Mouse (Mus musculus): ENCODE results near the gene Ccng2. TPM values are rescaled to one million over a fixed set of nuclear protein-coding genes. Genes with fewer than 3 reads are reported as not detected.

Ccng2 gene
- polyA plus RNA-seq, 1 experiment from 2014 or later, result 66.2 TPM

GRCm38 (mm10) chr5:93267851-93268606 is 972 bp downstream of the Ccng2 start:
- Histone ChIP-seq H3K27ac (ENCODE audit: low read length) (peak overlapping the region; percentile 96), H3K9ac (ENCODE audit: low read depth, low read length) (peak overlapping the region; percentile 99), H3K4me2 (ENCODE audit: low read length) (peak overlapping the region; percentile 50), H3K9me3 (replicated peaks; ENCODE audit: control insufficient read depth, low read length, poor library complexity, severe bottlenecking) (no peaks in the 10 kb centered on the region), H3K4me1 (ENCODE audit: control insufficient read depth, insufficient read depth, low read length) (peaks cover 20% of the 10 kb centered on the region), H3K27me3 (ENCODE audit: control insufficient read depth, insufficient read depth, low read depth, low read length) (no peaks in the 10 kb centered on the region), H3K36me3 (ENCODE audit: control insufficient read depth, insufficient read depth, low read length) (peaks cover 17% of the 10 kb centered on the region), H3K4me3 (ENCODE audit: low read depth, low read length) (peak overlapping the region; percentile 97)
- under 1% methylated on average over 48 of the region's 48 CpGs for WGBS
- peak; percentile 68 for ATAC-seq

- Histone ChIP-seq H3K27me3 (ENCODE audit: control insufficient read depth, insufficient read depth, low read depth, low read length) (no peaks in the 10 kb centered on the region), H3K9ac (ENCODE audit: low read depth, low read length) (0 out of 2 replicates have a peak overlapping the region, but pooled peaks have one; percentile 44), H3K4me3 (ENCODE audit: low read depth, low read length) (peak overlapping the region; percentile 11; the same call in 1 of the 2 replicates), H3K27ac (ENCODE audit: low read length) (no peak overlapping the region), H3K9me3 (replicated peaks; ENCODE audit: control insufficient read depth, low read length, poor library complexity, severe bottlenecking) (no peaks in the 10 kb centered on the region), H3K4me2 (ENCODE audit: low read length) (peak overlapping the region; percentile 50), H3K4me1 (ENCODE audit: control insufficient read depth, insufficient read depth, low read length) (peaks cover 20% of the 10 kb centered on the region), H3K36me3 (ENCODE audit: control insufficient read depth, insufficient read depth, low read length) (peaks cover 34% of the 10 kb centered on the region)
- ATAC-seq, result no peak
- WGBS, result 28% methylated on average over 7 of the region's 7 CpGs
Measured at GRCm38 (mm10) chr5:93270095-93270494, 3.0 kb downstream of the Ccng2 start.

- no peaks in the 10 kb centered on the region for H3K27me3 ChIP-seq (ENCODE audit: control insufficient read depth, insufficient read depth, low read depth, low read length)
- H3K4me1 ChIP-seq (ENCODE audit: control insufficient read depth, insufficient read depth, low read length), result peaks cover 20% of the 10 kb centered on the region
- H3K4me2 ChIP-seq (ENCODE audit: low read length), result no peak overlapping the region
- no peak overlapping the region for H3K27ac ChIP-seq (ENCODE audit: low read length)
- ATAC-seq, result no peak
- H3K4me3 ChIP-seq (ENCODE audit: low read depth, low read length), result no peak overlapping the region
- peaks cover 39% of the 10 kb centered on the region for H3K36me3 ChIP-seq (ENCODE audit: control insufficient read depth, insufficient read depth, low read length)
- no peaks in the 10 kb centered on the region for H3K9me3 ChIP-seq (replicated peaks; ENCODE audit: control insufficient read depth, low read length, poor library complexity, severe bottlenecking)
- H3K9ac ChIP-seq (ENCODE audit: low read depth, low read length), result no peak overlapping the region
- 95% methylated on average over 18 of the region's 18 CpGs for WGBS
Measured at GRCm38 (mm10) chr5:93270721-93271120, 3.7 kb downstream of the Ccng2 start.

GRCm38 (mm10) chr5:93282446-93283107 is 15.5 kb downstream of the Ccng2 start:
- H3K9me3 ChIP-seq (replicated peaks; ENCODE audit: control insufficient read depth, low read length, poor library complexity, severe bottlenecking), result no peaks in the 10 kb centered on the region
- no peak overlapping the region for H3K4me2 ChIP-seq (ENCODE audit: low read length)
- no peak overlapping the region for H3K9ac ChIP-seq (ENCODE audit: low read depth, low read length)
- ATAC-seq, result no peak
- no peak overlapping the region for H3K4me3 ChIP-seq (ENCODE audit: low read depth, low read length)
- H3K36me3 ChIP-seq (ENCODE audit: control insufficient read depth, insufficient read depth, low read length), result no peaks in the 10 kb centered on the region
- WGBS, result 73% methylated on average over 14 of the region's 14 CpGs
- H3K27ac ChIP-seq (ENCODE audit: low read length), result no peak overlapping the region
- no peaks in the 10 kb centered on the region for H3K4me1 ChIP-seq (ENCODE audit: control insufficient read depth, insufficient read depth, low read length)
- H3K27me3 ChIP-seq (ENCODE audit: control insufficient read depth, insufficient read depth, low read depth, low read length), result no peaks in the 10 kb centered on the region

- Histone ChIP-seq H3K36me3 (ENCODE audit: control insufficient read depth, insufficient read depth, low read length) (no peaks in the 10 kb centered on the region), H3K9me3 (replicated peaks; ENCODE audit: control insufficient read depth, low read length, poor library complexity, severe bottlenecking) (no peaks in the 10 kb centered on the region), H3K27me3 (ENCODE audit: control insufficient read depth, insufficient read depth, low read depth, low read length) (no peaks in the 10 kb centered on the region), H3K27ac (ENCODE audit: low read length) (no peak overlapping the region), H3K4me2 (ENCODE audit: low read length) (no peak overlapping the region), H3K4me1 (ENCODE audit: control insufficient read depth, insufficient read depth, low read length) (no peaks in the 10 kb centered on the region), H3K4me3 (ENCODE audit: low read depth, low read length) (no peak overlapping the region), H3K9ac (ENCODE audit: low read depth, low read length) (no peak overlapping the region)
- 87% methylated on average over 7 of the region's 7 CpGs for WGBS
- ATAC-seq, result no peak
Measured at GRCm38 (mm10) chr5:93283109-93283508, 16.1 kb downstream of the Ccng2 start.

- no peak overlapping the region for H3K27ac ChIP-seq (ENCODE audit: low read length)
- H3K4me2 ChIP-seq (ENCODE audit: low read length), result no peak overlapping the region
- H3K36me3 ChIP-seq (ENCODE audit: control insufficient read depth, insufficient read depth, low read length), result no peaks in the 10 kb centered on the region
- H3K27me3 ChIP-seq (ENCODE audit: control insufficient read depth, insufficient read depth, low read depth, low read length), result no peaks in the 10 kb centered on the region
- no peak overlapping the region for H3K9ac ChIP-seq (ENCODE audit: low read depth, low read length)
- ATAC-seq, result peak; percentile 76; the same call in 1 of the 2 replicates
- H3K4me1 ChIP-seq (ENCODE audit: control insufficient read depth, insufficient read depth, low read length), result no peaks in the 10 kb centered on the region
- no peak overlapping the region for H3K4me3 ChIP-seq (ENCODE audit: low read depth, low read length)
- H3K9me3 ChIP-seq (replicated peaks; ENCODE audit: control insufficient read depth, low read length, poor library complexity, severe bottlenecking), result no peaks in the 10 kb centered on the region
Measured at GRCm38 (mm10) chr5:93288553-93288952, 21.5 kb downstream of the Ccng2 start.

GRCm38 (mm10) chr5:93290282-93290681 is 23.2 kb downstream of the Ccng2 start:
- Histone ChIP-seq H3K9me3 (replicated peaks; ENCODE audit: control insufficient read depth, low read length, poor library complexity, severe bottlenecking) (no peaks in the 10 kb centered on the region), H3K4me2 (ENCODE audit: low read length) (no peak overlapping the region), H3K36me3 (ENCODE audit: control insufficient read depth, insufficient read depth, low read length) (no peaks in the 10 kb centered on the region), H3K9ac (ENCODE audit: low read depth, low read length) (no peak overlapping the region), H3K27ac (ENCODE audit: low read length) (no peak overlapping the region), H3K27me3 (ENCODE audit: control insufficient read depth, insufficient read depth, low read depth, low read length) (no peaks in the 10 kb centered on the region), H3K4me3 (ENCODE audit: low read depth, low read length) (no peak overlapping the region), H3K4me1 (ENCODE audit: control insufficient read depth, insufficient read depth, low read length) (no peaks in the 10 kb centered on the region)
- no peak for ATAC-seq
- 51% methylated on average over 2 of the region's 2 CpGs for WGBS

- no peaks in the 10 kb centered on the region for H3K4me1 ChIP-seq (ENCODE audit: control insufficient read depth, insufficient read depth, low read length)
- WGBS, result 82% methylated on average over 5 of the region's 5 CpGs
- no peaks in the 10 kb centered on the region for H3K36me3 ChIP-seq (ENCODE audit: control insufficient read depth, insufficient read depth, low read length)
Measured at GRCm38 (mm10) chr5:93296341-93296746, 29.3 kb downstream of the Ccng2 start.

GRCm38 (mm10) chr5:93296754-93297153 is 29.7 kb downstream of the Ccng2 start:
- no peak overlapping the region for H3K4me3 ChIP-seq (ENCODE audit: low read depth, low read length)
- ATAC-seq, result no peak
- no peak overlapping the region for H3K27ac ChIP-seq (ENCODE audit: low read length)
- no peaks in the 10 kb centered on the region for H3K36me3 ChIP-seq (ENCODE audit: control insufficient read depth, insufficient read depth, low read length)
- H3K4me2 ChIP-seq (ENCODE audit: low read length), result no peak overlapping the region
- H3K27me3 ChIP-seq (ENCODE audit: control insufficient read depth, insufficient read depth, low read depth, low read length), result no peaks in the 10 kb centered on the region
- H3K4me1 ChIP-seq (ENCODE audit: control insufficient read depth, insufficient read depth, low read length), result no peaks in the 10 kb centered on the region
- H3K9me3 ChIP-seq (replicated peaks; ENCODE audit: control insufficient read depth, low read length, poor library complexity, severe bottlenecking), result no peaks in the 10 kb centered on the region
- WGBS, result 83% methylated on average over 4 of the region's 4 CpGs
- H3K9ac ChIP-seq (ENCODE audit: low read depth, low read length), result no peak overlapping the region

More at GRCm38 (mm10) chr5:93296341-93296746, 29.3 kb downstream of the Ccng2 start:
- no peaks in the 10 kb centered on the region for H3K9me3 ChIP-seq (replicated peaks; ENCODE audit: control insufficient read depth, low read length, poor library complexity, severe bottlenecking)
- no peak overlapping the region for H3K27ac ChIP-seq (ENCODE audit: low read length)
- ATAC-seq, result no peak
- no peaks in the 10 kb centered on the region for H3K27me3 ChIP-seq (ENCODE audit: control insufficient read depth, insufficient read depth, low read depth, low read length)
- H3K4me2 ChIP-seq (ENCODE audit: low read length), result no peak overlapping the region
- H3K4me3 ChIP-seq (ENCODE audit: low read depth, low read length), result no peak overlapping the region
- no peak overlapping the region for H3K9ac ChIP-seq (ENCODE audit: low read depth, low read length)

All from midbrain, embryonic 16.5 days (tissue).